Mouse (Mus musculus): ENCODE results near the gene Fbl.

DNA sequence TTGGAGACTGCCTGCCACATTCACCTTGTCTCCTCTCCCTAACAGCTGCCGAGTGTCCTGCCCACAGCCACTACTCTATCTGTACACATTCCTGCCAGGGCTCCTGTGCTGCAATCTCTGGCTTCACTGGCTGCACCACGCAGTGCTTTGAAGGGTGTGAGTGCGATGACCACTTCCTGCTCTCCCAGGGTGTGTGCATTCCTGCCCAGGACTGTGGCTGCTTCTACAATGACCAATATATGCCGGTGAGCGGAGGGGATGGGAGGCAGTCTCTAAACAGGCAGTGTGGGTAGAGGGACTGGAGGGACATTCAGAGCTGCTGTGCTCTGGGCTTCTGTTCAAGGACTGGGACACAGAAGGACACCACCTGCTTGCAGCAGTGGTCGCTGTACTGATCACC, 10.2 kb upstream of the Fbl start:
- no peak for TF ChIP-seq CTCF (IDR thresholded peaks at IDR 0.05; ENCODE audit: low read depth)
- TF ChIP-seq EP300 (IDR thresholded peaks at IDR 0.05; ENCODE audit: low read depth), result no peak
